Mouse (Mus musculus) inflammation-experienced regulatory T-cells (primary cell): ENCODE data around the gene Myh3. TPM values are rescaled to one million over a fixed set of nuclear protein-coding genes. Genes with fewer than 3 reads are reported as not detected.

Experiments
- polyA plus RNA-seq, 2 experiments: library from polyadenylated mRNA; unstranded; fragments of 100-300 nt; shearing (Covaris generic); gene quantifications; one replicate each; pipeline ENCODE4 v1.2.1; 2017

Myh3 gene
- 1 to 10 TPM in 1 of 2 experiments, under 1 TPM in 1; 0.54 to 2.1 TPM for polyA plus RNA-seq

GRCm38 (mm10) chr11:67078000-67078399 lies at the start of gene Myh3:
Gene Myh3, plus strand, starts transcription at chr11:67078300.

GRCm38 (mm10) chr11:67052321-67052952 lies 25.7 kb upstream of the Myh3 start, which contains the start of the genes Adprm and Sco1:
Gene Adprm, minus strand, starts transcription at chr11:67052594.
Gene Sco1, plus strand, starts transcription at chr11:67052670.

Other genes with a start within 250 kb of the Myh3 start
- gene Pirt, start 166.3 kb upstream of the Myh3 start, polyA plus RNA-seq: not detected
- not detected for gene Tmem238l, start 121.7 kb upstream of the Myh3 start, polyA plus RNA-seq
- gene Tmem220, start 53.1 kb upstream of the Myh3 start, polyA plus RNA-seq: 1 to 10 TPM; 1.3 to 1.6 TPM
- gene Adprm, start 25.7 kb upstream of the Myh3 start, polyA plus RNA-seq: 10 to 100 TPM; 60.4 to 67.9 TPM
- gene Sco1, start 25.6 kb upstream of the Myh3 start, polyA plus RNA-seq: 10 to 100 TPM; 12.7 to 13.7 TPM
- under 1 TPM; 0.06 to 0.07 TPM for gene Myh2, start 92.7 kb downstream of the Myh3 start, polyA plus RNA-seq
- under 1 TPM in 1 of 2 experiments, not detected in 1; 0.34 TPM for gene Myh1, start 121.8 kb downstream of the Myh3 start, polyA plus RNA-seq
- under 1 TPM; 0.10 to 0.26 TPM for gene Myh4, start 159.7 kb downstream of the Myh3 start, polyA plus RNA-seq
- under 1 TPM in 1 of 2 experiments, not detected in 1; 0.16 TPM for gene Myh8, start 198.8 kb downstream of the Myh3 start, polyA plus RNA-seq
- under 1 TPM; 0.35 to 0.38 TPM for gene Myh13, start 243.4 kb downstream of the Myh3 start, polyA plus RNA-seq